Mouse (Mus musculus) layer of hippocampus, postnatal 25 days (tissue): ENCODE results near the gene Cdk9. TPM values are rescaled to one million over a fixed set of nuclear protein-coding genes. Genes with fewer than 3 reads are reported as not detected.

Source experiments
- DNase-seq, 2 experiments: peaks; one replicate each; pipeline ENCODE4 v3.0.0; 2022; ENCODE audit warnings: mixed read lengths in 2 of 2, low spot score in 1 of 2; ENCODE audit errors: extremely low spot score in 1 of 2
- total RNA-seq, 2 experiments: library from RNA; stranded (reverse); gene quantifications; 2 replicates each; pipeline ENCODE4 v1.2.3; 2021

Gene Cdk9
- total RNA-seq, 2 experiments from 2014 or later, result 96.0 to 106 TPM

DNA sequence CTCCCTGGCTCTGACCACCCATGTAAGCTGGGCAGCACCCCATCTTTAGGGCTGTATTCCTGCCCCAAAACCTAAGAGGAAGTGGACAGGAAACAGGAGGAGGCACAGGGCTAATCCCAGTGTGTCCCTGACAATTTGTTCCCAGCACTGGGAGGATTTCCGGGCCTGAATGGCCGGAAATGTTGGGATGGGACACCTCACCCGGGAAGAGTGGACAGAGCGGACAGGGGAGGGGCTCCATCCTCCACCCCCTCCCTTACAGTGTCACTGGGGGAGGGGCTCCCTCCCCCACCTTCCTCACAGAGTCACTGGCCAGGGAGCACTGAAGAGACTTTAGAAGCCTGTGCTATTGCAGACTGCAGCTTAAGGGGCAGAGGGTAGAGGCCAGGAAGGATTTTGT is 22.1 kb upstream of the Cdk9 start:
- DNase-seq, result no peak

GRCm38 (mm10) chr2:32734480-32734879 is 21.6 kb upstream of the Cdk9 start:
- DNase-seq, result no peak

GRCm38 (mm10) chr2:32732695-32733094 is 19.8 kb upstream of the Cdk9 start:
- no peak for DNase-seq

GRCm38 (mm10) chr2:32731911-32732310 is 19.0 kb upstream of the Cdk9 start:
- DNase-seq, result no peak

GRCm38 (mm10) chr2:32730854-32731253 is 18.0 kb upstream of the Cdk9 start:
- no peak for DNase-seq

- DNase-seq, result no peak
These were observed 16.7 kb upstream of the Cdk9 start for GRCm38 (mm10) chr2:32729547-32729946.

DNA sequence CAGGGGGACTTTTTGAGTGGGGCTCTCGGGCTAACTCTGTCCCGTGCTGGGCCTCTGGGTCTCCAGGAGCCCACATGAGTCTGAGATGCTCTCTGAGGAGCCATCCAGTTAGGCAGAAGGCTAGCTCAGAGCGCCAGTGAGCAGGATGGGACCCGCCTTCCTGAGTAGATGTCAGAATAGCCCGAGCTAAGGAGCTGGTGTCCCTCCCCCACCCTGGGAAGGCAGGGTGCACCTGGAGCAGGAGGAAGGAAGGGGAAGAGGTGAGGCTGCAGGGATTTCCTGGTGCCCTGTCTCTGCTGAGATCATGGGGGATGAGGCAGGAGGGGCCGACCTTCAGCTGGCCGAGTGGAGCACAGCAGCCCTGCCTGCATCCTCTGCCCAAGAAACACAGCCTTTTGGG is 15.6 kb upstream of the Cdk9 start:
- DNase-seq, result no peak

DNA sequence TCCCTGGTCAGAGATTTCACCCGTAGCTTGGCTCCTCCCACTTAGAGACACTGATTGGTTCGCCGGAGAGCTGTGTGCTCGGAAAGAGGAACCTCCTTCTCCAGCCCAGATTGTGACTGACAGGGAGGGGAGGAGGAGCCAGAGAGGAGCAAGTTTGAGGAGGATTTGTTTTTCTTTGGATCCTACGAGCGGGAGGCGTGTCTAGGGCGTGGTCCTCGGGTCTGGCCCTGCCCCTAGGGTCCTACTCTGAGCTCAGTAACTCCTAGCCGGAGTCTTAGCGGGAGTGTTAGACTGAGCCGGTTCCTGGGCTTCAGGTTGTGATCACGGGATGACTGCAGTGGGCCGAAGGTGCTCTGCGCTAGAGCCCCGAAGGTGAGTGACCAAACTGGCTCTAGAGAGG is 14.6 kb upstream of the Cdk9 start:
- peak; percentile 52 to 54 for DNase-seq

DNA sequence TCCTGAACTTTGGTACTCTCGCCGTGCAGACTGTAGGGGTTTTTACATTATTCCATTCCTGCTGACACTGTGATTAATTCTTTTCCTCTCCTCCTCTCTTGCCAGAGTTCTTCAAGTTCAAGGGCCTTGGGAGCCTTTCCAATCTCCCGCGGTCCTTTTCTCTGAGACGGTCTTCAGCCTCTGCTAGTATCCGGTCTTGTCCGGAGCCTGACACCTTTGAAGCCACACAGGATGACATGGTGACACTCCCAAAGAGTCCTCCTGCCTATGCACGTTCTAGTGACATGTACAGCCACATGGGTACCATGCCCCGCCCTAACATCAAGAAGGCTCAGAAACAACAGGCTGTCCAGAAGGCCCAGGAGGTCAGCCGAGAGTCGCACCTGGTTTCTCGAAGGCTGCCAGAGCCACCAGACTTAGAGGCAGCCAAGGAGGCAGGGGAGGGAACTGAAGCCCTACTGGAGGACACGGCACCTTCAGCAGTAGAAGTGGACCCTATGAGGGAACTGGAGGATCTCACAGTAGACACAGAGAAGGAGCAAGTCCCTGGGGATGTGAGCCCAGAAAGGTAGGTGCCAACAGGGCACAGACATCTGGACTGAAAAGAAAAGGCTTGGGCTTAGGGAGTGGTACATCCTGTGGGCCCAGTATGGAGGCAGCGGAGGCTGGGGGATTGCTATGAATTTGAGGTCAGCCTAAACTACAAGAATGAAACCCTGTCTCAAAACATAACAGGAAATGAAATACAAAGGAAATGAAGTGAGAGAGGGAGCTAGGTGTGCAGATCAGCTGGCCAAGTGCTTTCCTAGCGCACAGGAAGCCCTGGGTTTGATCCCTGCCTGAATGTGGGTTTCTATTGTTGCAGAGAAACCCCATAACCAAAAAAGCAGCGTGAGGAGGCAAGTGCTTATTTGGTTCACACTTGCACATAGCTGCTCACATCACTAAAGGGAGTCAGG is 12.2 kb upstream of the Cdk9 start:
- DNase-seq, result no peak

DNA sequence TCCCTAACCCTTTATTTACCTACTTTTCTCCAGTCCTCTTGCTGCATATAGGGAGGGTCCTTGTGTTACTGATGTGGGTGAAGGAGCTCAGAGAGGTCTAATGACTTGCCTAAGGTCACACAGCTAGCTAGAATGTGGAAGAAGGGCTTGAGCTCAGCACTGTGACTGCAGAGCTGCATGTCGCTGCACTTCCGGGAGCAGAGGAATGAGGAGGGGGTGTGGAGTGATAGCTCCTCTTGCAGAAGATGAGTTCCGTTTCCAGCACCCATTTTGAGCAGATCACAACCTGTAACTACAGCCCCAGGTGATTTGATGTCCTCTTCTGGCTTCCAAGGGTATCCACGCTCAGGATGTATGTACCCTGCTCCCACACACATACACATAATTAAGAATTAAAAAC is 11.3 kb upstream of the Cdk9 start:
- no peak for DNase-seq

GRCm38 (mm10) chr2:32722581-32722980 is 9.7 kb upstream of the Cdk9 start:
- DNase-seq, result no peak

- DNase-seq, result no peak
These were observed 9.2 kb upstream of the Cdk9 start for GRCm38 (mm10) chr2:32722046-32722445.

DNA sequence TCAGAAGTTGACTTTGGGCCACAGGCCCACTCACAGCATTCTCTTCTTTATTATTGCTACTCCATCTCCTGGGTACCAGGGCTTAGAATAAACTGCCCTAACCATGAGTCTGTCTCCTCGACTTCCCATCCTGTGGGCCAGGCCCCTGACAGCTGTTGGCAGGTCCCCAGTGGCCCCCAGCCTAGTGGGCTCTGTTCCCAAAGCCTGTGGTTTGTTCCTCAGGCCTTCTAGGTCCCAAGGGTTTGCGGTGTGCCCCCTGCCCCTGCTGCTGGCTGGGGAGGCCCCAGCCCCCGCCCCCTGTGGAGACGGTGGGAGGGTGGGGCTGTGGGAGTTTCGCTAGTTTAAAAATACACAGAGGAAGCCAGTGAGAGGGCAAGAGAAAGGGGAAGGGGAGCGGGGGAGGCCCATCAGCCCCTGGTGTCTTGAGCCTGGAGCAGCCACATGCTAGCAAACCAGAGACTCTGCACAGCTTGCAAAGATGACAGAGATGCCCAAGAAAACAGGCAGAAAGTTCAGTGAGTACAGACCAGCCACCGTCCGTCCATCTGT is 7.9 kb upstream of the Cdk9 start, which contains the start of gene Sh2d3c:
TSS of gene Sh2d3c (plus strand) at position 375 of the 549 bp plus-strand sequence.
- no peak for DNase-seq

GRCm38 (mm10) chr2:32720053-32720452 is 7.2 kb upstream of the Cdk9 start:
- DNase-seq, result no peak

DNA sequence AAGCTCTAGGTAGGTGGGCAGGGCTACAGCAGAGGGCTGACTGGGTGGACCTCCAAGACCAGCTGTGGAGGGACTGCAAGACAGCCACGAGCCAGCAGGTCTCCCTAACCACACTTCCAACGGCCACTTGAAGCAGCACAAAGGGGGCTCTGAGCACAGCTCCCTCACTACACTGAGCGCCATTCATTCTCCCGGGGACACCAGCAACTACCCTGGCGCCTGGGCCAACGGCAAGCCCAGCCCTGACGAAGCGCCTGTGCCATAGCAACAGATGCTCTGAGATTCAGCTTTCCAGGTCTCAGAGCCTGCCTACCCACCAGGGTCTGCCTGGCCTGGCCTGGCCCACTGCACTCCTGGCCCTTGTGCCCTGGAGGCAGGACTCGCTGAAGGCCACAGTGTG is 5.9 kb upstream of the Cdk9 start:
- peak in 1 of 2 experiments; percentile 24 for DNase-seq

- DNase-seq, result no peak
These were observed 2.1 kb upstream of the Cdk9 start for GRCm38 (mm10) chr2:32714987-32715425.

DNA sequence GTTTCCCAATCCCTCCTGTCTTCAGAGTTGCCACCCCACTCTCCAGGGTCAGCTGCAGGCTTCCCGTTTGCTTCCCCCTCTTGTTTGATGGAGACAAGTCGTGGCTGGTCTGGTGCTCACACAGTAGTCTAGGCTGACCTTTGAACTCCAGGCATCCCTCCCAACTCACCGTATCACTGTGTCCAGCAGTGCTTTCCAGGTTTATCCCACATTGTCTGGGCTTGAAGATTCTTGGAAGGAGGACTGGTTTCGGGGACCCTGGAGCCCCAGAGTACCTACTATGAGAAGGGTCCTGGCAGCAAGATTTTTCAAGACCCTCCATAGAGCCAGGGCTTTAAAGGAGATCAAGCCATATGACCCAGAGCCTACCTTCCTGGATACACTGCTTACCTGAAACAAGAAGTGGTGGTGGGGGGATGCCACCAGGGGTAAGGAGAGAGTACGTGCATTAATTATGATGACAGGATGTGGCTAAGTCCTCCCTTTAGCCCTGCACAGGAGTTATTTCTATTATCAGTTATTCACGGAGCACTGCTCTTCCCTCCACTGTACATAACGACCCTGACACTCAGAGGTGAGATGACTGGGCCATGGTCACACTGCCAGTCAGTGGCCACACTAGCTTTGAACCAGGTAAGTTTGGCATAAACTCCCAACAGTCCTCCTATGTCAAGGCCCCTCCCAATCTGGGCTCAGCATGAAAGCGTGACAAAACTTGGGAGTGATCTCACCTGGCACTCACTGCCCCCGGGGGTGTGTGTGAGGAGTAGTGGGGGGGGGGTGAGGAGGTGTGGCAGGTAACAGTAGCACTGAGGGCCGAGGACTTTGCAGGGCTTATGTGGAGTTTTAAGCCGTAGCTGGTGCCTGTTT is 1.5 kb upstream of the Cdk9 start:
- DNase-seq, result no peak

- DNase-seq, result peak in 1 of 2 experiments; percentile 82
These were observed 316 bp downstream of the Cdk9 start for GRCm38 (mm10) chr2:32712586-32712933.

DNA sequence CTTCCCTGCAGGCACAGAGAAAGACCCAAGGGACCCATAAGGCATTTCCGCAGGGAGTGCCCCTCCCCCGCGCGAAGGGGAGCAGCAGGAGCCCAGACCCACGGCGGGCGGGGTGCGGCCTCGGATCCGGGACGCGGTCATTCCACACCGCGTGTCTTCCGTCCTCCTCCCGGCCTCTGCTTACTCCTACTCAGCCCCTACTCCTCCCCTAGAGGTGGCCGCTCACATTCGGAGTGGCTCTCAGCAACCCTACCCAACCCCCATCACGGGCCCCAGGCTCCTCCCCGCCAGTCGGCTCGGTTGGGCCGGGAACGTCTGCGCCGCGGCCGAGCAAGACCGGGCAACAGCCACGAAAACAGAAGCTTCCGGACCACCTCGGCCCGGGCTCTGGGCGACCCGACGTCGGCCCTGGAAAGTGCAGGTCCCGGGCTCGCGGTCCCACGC is 746 bp downstream of the Cdk9 start:
- peak; percentile 35 to 36 for DNase-seq

DNA sequence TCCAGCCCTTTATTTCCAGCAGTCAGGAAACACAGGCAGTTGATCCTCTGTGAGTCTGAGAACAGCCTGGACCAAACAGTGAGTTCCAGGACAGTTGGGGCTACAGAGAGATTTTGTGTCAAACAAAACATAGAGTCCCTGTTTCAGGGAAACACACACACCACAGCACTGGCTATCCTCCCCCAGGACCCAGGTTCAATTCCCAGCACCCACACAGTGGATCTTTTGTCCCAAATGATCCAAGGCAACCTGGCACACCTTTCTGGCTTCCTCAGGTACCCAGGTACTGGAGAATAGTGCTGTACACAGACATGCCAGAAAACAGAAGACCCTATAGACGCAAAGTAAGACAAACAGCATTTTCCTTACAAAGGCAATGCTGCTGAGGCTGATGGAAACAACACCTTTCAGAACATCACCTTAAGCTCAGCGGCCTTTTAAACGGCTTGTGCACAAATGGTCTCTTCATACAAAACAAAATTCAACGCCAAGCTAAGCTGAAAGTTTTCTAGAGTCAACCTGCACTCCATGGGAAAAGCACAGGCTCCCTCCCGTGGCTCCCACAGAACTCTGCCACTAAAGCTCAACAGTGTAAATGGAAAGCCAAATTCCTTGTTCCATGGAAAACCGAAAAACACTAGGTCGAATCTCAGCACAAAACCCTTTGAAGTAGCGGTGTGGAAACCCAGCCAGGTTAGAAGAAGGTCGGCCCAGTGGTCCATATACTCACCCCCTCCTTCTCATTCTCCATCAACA is 1.4 kb downstream of the Cdk9 start:
- no peak for DNase-seq
